Mouse (Mus musculus): ENCODE measurements at regions not wholly inside any gene's neighbourhood (a gene's known extent, or its start where the extent isn't known, plus 50 kb on each side); places are given as distances from the start of the nearest gene placed in this dataset.
"Not testable (repeated sequence)": the region's sequence is repeated elsewhere in the genome, so short reads cannot be mapped to it uniquely, and the experiment has no call there.

- in situ Hi-C loops (cut with MboI, MseI): no loop called here
Measured at GRCm38 (mm10) chr1:114641215-114641614, 1043.3 kb upstream of the Cntnap5a start.

- in situ Hi-C loops (cut with MboI, MseI): not testable (repeated sequence)
Measured at GRCm38 (mm10) chr1:114641854-114642253, 1042.7 kb upstream of the Cntnap5a start.

- in situ Hi-C loops (cut with MboI, MseI): no loop called here
Measured at GRCm38 (mm10) chr1:114673954-114674353, 1010.6 kb upstream of the Cntnap5a start.

- in situ Hi-C loops (cut with MboI, MseI): no loop called here
Measured at GRCm38 (mm10) chr1:114681258-114681657, 1003.3 kb upstream of the Cntnap5a start.

- in situ Hi-C loops (cut with MboI, MseI): loop anchor here in 1 of 2 experiments (5.0 kb wide), 1 partner anchor 76 kb away; no protein-coding TSS in a partner anchor
Measured at GRCm38 (mm10) chr1:114721142-114721541, 963.4 kb upstream of the Cntnap5a start.

- in situ Hi-C loops (cut with MboI, MseI): no loop called here
Measured at GRCm38 (mm10) chr1:114729167-114729566, 955.4 kb upstream of the Cntnap5a start.
